Mouse (Mus musculus) ES-Bruce4 (cell line): Measurements from ENCODE around the gene Rsrp1.

ENCODE experiments used
- CTCF ChIP-seq: IDR thresholded peaks from one replicate; pipeline ENCODE4 v1.8.1; 2011; ENCODE audit warnings: low read depth, low read length
- POLR2A ChIP-seq: IDR thresholded peaks from one replicate; pipeline ENCODE4 v1.8.1; 2011; ENCODE audit warnings: low read length; ENCODE audit not compliant: insufficient read depth

GRCm38 (mm10) chr4:134924019-134924741, 788 bp downstream of the Rsrp1 start:
- no peak for TF ChIP-seq POLR2A
- no peak for TF ChIP-seq CTCF
